Comparison of ENCODE assay signal across 8 mouse cellular contexts in the genomic region with DNA sequence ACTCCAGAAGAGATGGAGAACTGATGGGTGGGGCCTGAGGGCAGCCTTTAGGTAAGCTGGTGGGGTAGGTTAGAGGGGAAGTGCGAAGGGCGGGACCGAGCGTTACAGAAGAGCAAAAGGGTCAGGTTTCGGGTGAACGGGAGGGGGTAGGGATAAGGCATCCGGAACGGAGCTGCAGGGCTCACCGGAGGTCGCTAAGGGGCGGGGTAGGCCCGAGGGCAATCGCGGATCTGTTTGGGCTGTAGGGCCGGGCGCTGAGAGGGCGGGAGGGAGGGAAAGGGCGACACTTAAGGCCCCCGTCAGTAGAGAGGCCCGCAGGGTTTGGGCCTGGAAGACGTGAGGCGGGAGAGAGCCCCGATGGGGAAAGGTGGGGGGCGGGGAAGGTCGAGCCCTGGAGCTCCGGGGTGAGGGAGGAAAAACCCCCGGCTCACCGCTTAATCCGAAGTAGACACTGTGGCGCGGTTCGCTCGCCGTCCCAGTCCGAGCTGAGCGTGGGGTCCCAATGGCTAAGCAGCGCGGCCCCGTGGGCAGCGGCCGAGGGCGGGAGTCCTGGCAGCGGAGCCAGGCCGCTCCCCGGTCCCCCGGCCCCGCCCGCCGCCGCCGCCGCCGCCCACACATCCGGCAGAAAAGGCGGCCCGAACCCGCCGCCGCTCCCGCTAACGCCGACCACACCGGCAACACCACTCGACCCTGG. TPM values are rescaled to one million over a fixed set of nuclear protein-coding genes. Genes with fewer than 3 reads are reported as not detected.
A peak's percentile ranks its signal among the peaks of the same experiment; 100 is the strongest.
DNase-seq lines count a peak whose midpoint lies in the region; ATAC-seq lines count a peak whose summit lies in the region.

No protein-coding gene starts in this region.

- H3K4me1 ChIP-seq in forebrain, embryonic 11.5 days (replicated peaks; ENCODE audit: control insufficient read depth, insufficient read depth, low read length) = peaks cover 5% of the 10 kb centered on the region
- peaks cover 28% of the 10 kb centered on the region for H3K4me1 ChIP-seq in kidney, embryonic 16.5 days (ENCODE audit: insufficient read depth, low read length)

- no peaks in the 10 kb centered on the region for H3K27me3 ChIP-seq in forebrain, embryonic 11.5 days (ENCODE audit: control insufficient read depth, insufficient read depth, low read length)
- H3K27me3 ChIP-seq in kidney, embryonic 16.5 days (ENCODE audit: insufficient read depth, low read length) = no peaks in the 10 kb centered on the region

- peak overlapping the region; percentile 89 for H3K4me2 ChIP-seq in forebrain, embryonic 11.5 days (ENCODE audit: low read depth, low read length, severe bottlenecking)
- H3K4me2 ChIP-seq in kidney, embryonic 16.5 days (replicated peaks; ENCODE audit: low read depth, low read length) = peak overlapping the region; percentile 90

- peak overlapping the region; percentile 87 for H3K9ac ChIP-seq in forebrain, embryonic 11.5 days (ENCODE audit: low read length)
- H3K9ac ChIP-seq in kidney, embryonic 16.5 days (replicated peaks; ENCODE audit: low read length) = peak overlapping the region; percentile 95

- DNase-seq in adrenal gland, adult 8-10 months = peak; percentile 22
- DNase-seq in adrenal gland, adult 2 months = no peak
- DNase-seq in MN1 (ENCODE audit: low spot score) = peak; percentile 28
- DNase-seq in forebrain, embryonic 11.5 days (ENCODE audit: low spot score) = peak; percentile 77
- peak; percentile 65 for DNase-seq in spleen, postnatal 36 days (ENCODE audit: low spot score in 2 of 2)
- DNase-seq in right cerebral cortex, adult 18-20 months = no peak

- 0% methylated on average over 38 of the region's 64 CpGs for whole genome bisulfite sequencing in forebrain, embryonic 11.5 days
- under 1% methylated on average over 39 of the region's 64 CpGs for WGBS in kidney, embryonic 16.5 days

- H3K4me3 ChIP-seq in forebrain, embryonic 11.5 days (ENCODE audit: low read depth, low read length) = peak overlapping the region; percentile 97
- peak overlapping the region; percentile 92 for H3K4me3 ChIP-seq in kidney, embryonic 16.5 days (ENCODE audit: low read length)

- H3K9me3 ChIP-seq in forebrain, embryonic 11.5 days (ENCODE audit: control insufficient read depth, low read length) = no peaks in the 10 kb centered on the region
- no peaks in the 10 kb centered on the region for H3K9me3 ChIP-seq in kidney, embryonic 16.5 days (ENCODE audit: low read length)

- ATAC-seq in forebrain, embryonic 11.5 days (replicated peaks; ENCODE audit: low FRiP score) = peak; percentile 74
- ATAC-seq in kidney, embryonic 16.5 days (ENCODE audit: low FRiP score, low TSS enrichment) = peak; percentile 69
- peak; percentile 55 for ATAC-seq in megakaryocyte, adult 5-6 weeks (ENCODE audit: poor library complexity, severe bottlenecking)

- H3K27ac ChIP-seq in forebrain, embryonic 11.5 days (ENCODE audit: low read depth, low read length) = peak overlapping the region; percentile 66
- peak overlapping the region; percentile 88 for H3K27ac ChIP-seq in kidney, embryonic 16.5 days (ENCODE audit: low read length)

- peaks cover 3% of the 10 kb centered on the region; the same call in 1 of the 2 replicates for H3K36me3 ChIP-seq in forebrain, embryonic 11.5 days (ENCODE audit: control insufficient read depth, insufficient read depth, low read length)
- peaks cover 21% of the 10 kb centered on the region for H3K36me3 ChIP-seq in kidney, embryonic 16.5 days (ENCODE audit: insufficient read depth, low read length)

RNA-seq across cellular contexts. Expression of a gene that starts 0.5 kb away (rescaled TPM):
- 10 to 100 TPM; 53.9 to 60.0 (median 57.0) TPM for total RNA-seq in adrenal gland, adult 8-10 months (2022)
- total RNA-seq in adrenal gland, adult 2 months (2021) = 10 to 100 TPM; 45.3 to 46.5 TPM
- polyA plus RNA-seq in adrenal gland, adult 2 months (2012; rRNA removed) = 17.0 and 20.7 TPM in 2 replicates
- 22.8 and 26.1 TPM in 2 replicates for polyA plus RNA-seq in forebrain, embryonic 11.5 days (2014; fragmentation: Nextera tagmentation; extraction: Ambion mirVana)
- 38.7 and 42.0 TPM in 2 replicates for polyA plus RNA-seq in kidney, embryonic 16.5 days (2015; fragmentation: Nextera tagmentation; extraction: Ambion mirVana)
- total RNA-seq in megakaryocyte, adult 5-6 weeks (2015) = 22.5 and 22.8 TPM in 2 replicates
- 20.8 and 21.5 TPM in 2 replicates for total RNA-seq in megakaryocyte, adult 5-6 weeks (2017)

RNA-seq across cellular contexts. Expression of a gene that starts 10.8 kb away (rescaled TPM):
- 100 to 1,000 TPM; 227 to 500 (median 292) TPM for total RNA-seq in adrenal gland, adult 8-10 months (2022)
- 100 to 1,000 TPM; 240 to 384 TPM for total RNA-seq in adrenal gland, adult 2 months (2021)
- 484 and 733 TPM in 2 replicates for polyA plus RNA-seq in adrenal gland, adult 2 months (2012; rRNA removed)
- 440 and 449 TPM in 2 replicates for polyA plus RNA-seq in forebrain, embryonic 11.5 days (2014; fragmentation: Nextera tagmentation; extraction: Ambion mirVana)
- 745 and 801 TPM in 2 replicates for polyA plus RNA-seq in kidney, embryonic 16.5 days (2015; fragmentation: Nextera tagmentation; extraction: Ambion mirVana)
- 192 and 203 TPM in 2 replicates for total RNA-seq in megakaryocyte, adult 5-6 weeks (2015)
- total RNA-seq in megakaryocyte, adult 5-6 weeks (2017) = 24.3 and 35.9 TPM in 2 replicates

RNA-seq across cellular contexts. Expression of a gene that starts 30.0 kb away (rescaled TPM):
- 10 to 100 TPM; 77.6 to 95.6 (median 86.3) TPM for total RNA-seq in adrenal gland, adult 8-10 months (2022)
- total RNA-seq in adrenal gland, adult 2 months (2021) = 10 to 100 TPM; 79.5 to 92.8 TPM
- 9.6 and 11.3 TPM in 2 replicates for polyA plus RNA-seq in adrenal gland, adult 2 months (2012; rRNA removed)
- polyA plus RNA-seq in forebrain, embryonic 11.5 days (2014; fragmentation: Nextera tagmentation; extraction: Ambion mirVana) = 39.4 and 41.4 TPM in 2 replicates
- polyA plus RNA-seq in kidney, embryonic 16.5 days (2015; fragmentation: Nextera tagmentation; extraction: Ambion mirVana) = 93.1 and 96.0 TPM in 2 replicates
- total RNA-seq in megakaryocyte, adult 5-6 weeks (2015) = 80.1 and 93.3 TPM in 2 replicates
- total RNA-seq in megakaryocyte, adult 5-6 weeks (2017) = 47.6 and 59.8 TPM in 2 replicates

RNA-seq across cellular contexts. Expression of a gene that starts 40.3 kb away (rescaled TPM):
- total RNA-seq in adrenal gland, adult 8-10 months (2022) = not detected
- total RNA-seq in adrenal gland, adult 2 months (2021) = not detected
- not detected in 2 replicates for polyA plus RNA-seq in adrenal gland, adult 2 months (2012; rRNA removed)
- not detected in 2 replicates for polyA plus RNA-seq in forebrain, embryonic 11.5 days (2014; fragmentation: Nextera tagmentation; extraction: Ambion mirVana)
- not detected in 2 replicates for polyA plus RNA-seq in kidney, embryonic 16.5 days (2015; fragmentation: Nextera tagmentation; extraction: Ambion mirVana)
- total RNA-seq in megakaryocyte, adult 5-6 weeks (2015) = not detected in 2 replicates
- total RNA-seq in megakaryocyte, adult 5-6 weeks (2017) = not detected in 2 replicates

RNA-seq across cellular contexts. Expression of a gene that starts 47.1 kb away (rescaled TPM):
- total RNA-seq in adrenal gland, adult 8-10 months (2022) = not detected
- not detected for total RNA-seq in adrenal gland, adult 2 months (2021)
- not detected in 2 replicates for polyA plus RNA-seq in adrenal gland, adult 2 months (2012; rRNA removed)
- not detected in 2 replicates for polyA plus RNA-seq in forebrain, embryonic 11.5 days (2014; fragmentation: Nextera tagmentation; extraction: Ambion mirVana)
- not detected in 2 replicates for polyA plus RNA-seq in kidney, embryonic 16.5 days (2015; fragmentation: Nextera tagmentation; extraction: Ambion mirVana)
- not detected in 2 replicates for total RNA-seq in megakaryocyte, adult 5-6 weeks (2015)
- not detected in 2 replicates for total RNA-seq in megakaryocyte, adult 5-6 weeks (2017)

Comparison
In these comparisons a context has a peak if more than half of its experiments do, and no peak if none do; other contexts are left out.
1. DNase-seq: peak in adrenal gland, adult 8-10 months (single experiment), MN1 (single experiment), forebrain, embryonic 11.5 days (single experiment) and spleen, postnatal 36 days (2 of 2); none in adrenal gland, adult 2 months (single experiment) and right cerebral cortex, adult 18-20 months (single experiment).
2. Peak in every context shown above with its lines, with median percentiles within 50 percentile points of each other: ATAC-seq.